Mouse (Mus musculus) stomach, postnatal 0 days (tissue): ENCODE measurements around the gene Bcar3.
A peak's percentile ranks its signal among the peaks of the same experiment; 100 is the strongest.

Experiments used
- CTCF ChIP-seq: IDR thresholded peaks from 2 replicates; pipeline ENCODE4 v1.5.1; 2016; ENCODE audit warnings: antibody characterized with exemption, low read depth, mild to moderate bottlenecking, moderate library complexity
- EP300 ChIP-seq: optimal IDR thresholded peaks from 2 replicates; pipeline ENCODE3; 2016; ENCODE audit warnings: antibody characterized with exemption

DNA sequence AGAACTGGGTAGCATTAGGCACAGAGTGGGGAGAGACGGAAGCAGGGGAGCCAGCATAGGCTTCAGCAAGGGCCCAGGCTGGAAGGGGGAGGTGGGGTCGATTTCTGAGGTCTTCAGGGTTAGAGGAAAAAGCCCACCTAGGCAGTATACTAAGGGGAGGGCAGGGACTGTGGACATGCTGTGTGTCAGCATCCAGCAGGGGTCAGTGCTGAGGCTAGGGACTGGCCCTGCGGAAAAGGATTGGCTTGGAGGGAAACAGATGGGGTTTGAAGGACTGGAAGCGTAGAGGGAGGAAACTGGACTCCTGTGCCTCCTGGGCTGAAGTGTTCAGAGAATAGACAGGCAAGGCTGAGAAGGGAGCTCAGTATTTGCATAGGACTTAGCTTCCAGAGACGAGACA is 215.1 kb downstream of the Bcar3 start:
- TF ChIP-seq CTCF, result peak; percentile 95
- TF ChIP-seq EP300, result no peak
